Mouse (Mus musculus) ES-Bruce4 (cell line): ENCODE data around the gene Arid5b. TPM values are rescaled to one million over a fixed set of nuclear protein-coding genes. Genes with fewer than 3 reads are reported as not detected.
"Not testable (repeated sequence)": the region's sequence is repeated elsewhere in the genome, so short reads cannot be mapped to it uniquely, and the experiment has no call there.

Experiments used
- H3K27ac ChIP-seq: 2 replicates; pipeline ENCODE4 v1.5.1; 2012; ENCODE audit warnings: low read length, inconsistent platforms; ENCODE audit not compliant: insufficient read depth
- H3K27me3 ChIP-seq: 2 replicates; pipeline ENCODE4 v1.6.1; 2012; ENCODE audit warnings: mild to moderate bottlenecking, low read length, inconsistent platforms; ENCODE audit not compliant: control insufficient read depth, poor library complexity, insufficient read depth, severe bottlenecking
- H3K36me3 ChIP-seq: 2 replicates; pipeline ENCODE4 v1.6.1; 2012; ENCODE audit warnings: inconsistent platforms, mild to moderate bottlenecking, low read length, moderate library complexity; ENCODE audit not compliant: control insufficient read depth, poor library complexity, insufficient read depth, severe bottlenecking
- H3K4me1 ChIP-seq: one replicate; pipeline ENCODE4 v1.8.1; 2011; ENCODE audit warnings: low read length; ENCODE audit not compliant: control insufficient read depth, insufficient read depth
- H3K4me3 ChIP-seq: 2 replicates; pipeline ENCODE4 v1.5.1; 2011; ENCODE audit warnings: low read depth, mild to moderate bottlenecking, low read length
- H3K9ac ChIP-seq: 2 replicates; pipeline ENCODE4 v1.6.1; 2012; ENCODE audit warnings: low read depth, mild to moderate bottlenecking, inconsistent platforms; ENCODE audit not compliant: poor library complexity, severe bottlenecking
- H3K9me3 ChIP-seq: replicated peaks from 2 replicates; pipeline ENCODE4 v1.6.1; 2012; ENCODE audit warnings: mild to moderate bottlenecking, low read length, inconsistent platforms; ENCODE audit not compliant: control insufficient read depth, poor library complexity, insufficient read depth, severe bottlenecking
- CTCF ChIP-seq: IDR thresholded peaks from one replicate; pipeline ENCODE4 v1.8.1; 2011; ENCODE audit warnings: low read depth, low read length
- EP300 ChIP-seq: IDR thresholded peaks from 2 replicates; pipeline ENCODE4 v1.6.1; 2011; ENCODE audit warnings: low read depth, low read length; ENCODE audit not compliant: insufficient read depth
- POLR2A ChIP-seq: IDR thresholded peaks from one replicate; pipeline ENCODE4 v1.8.1; 2011; ENCODE audit warnings: low read length; ENCODE audit not compliant: insufficient read depth
- polyA plus RNA-seq: library from polyadenylated mRNA; stranded (reverse); fragments of >200 nt; gene quantifications from 2 replicates; pipeline ENCODE4 v1.2.4, GENCODE M21; 2011; ENCODE audit warnings: low read depth; ENCODE audit not compliant: missing spikeins, insufficient read depth, insufficient read length

Gene Arid5b
- polyA plus RNA-seq, 1 experiment, result 48.3 TPM

- TF ChIP-seq EP300, result no peak
- TF ChIP-seq CTCF, result no peak
- TF ChIP-seq POLR2A, result no peak
- Histone ChIP-seq H3K9me3 (no peaks in the 10 kb centered on the region), H3K9ac (no peak overlapping the region), H3K36me3 (peaks cover 75% of the 10 kb centered on the region), H3K27ac (no peak overlapping the region), H3K4me1 (peaks cover 4% of the 10 kb centered on the region), H3K4me3 (no peak overlapping the region), H3K27me3 (no peaks in the 10 kb centered on the region)
These were observed 178.0 kb downstream of the Arid5b start for GRCm38 (mm10) chr10:68100506-68100905.

GRCm38 (mm10) chr10:68099801-68100200 lies 178.7 kb downstream of the Arid5b start:
- not testable (repeated sequence) for H3K27me3 ChIP-seq, H3K9ac ChIP-seq
- peaks cover 82% of the 10 kb centered on the region for H3K36me3 ChIP-seq

GRCm38 (mm10) chr10:68097821-68098675 lies 180.5 kb downstream of the Arid5b start:
- peaks cover 88% of the 10 kb centered on the region for H3K36me3 ChIP-seq

More at GRCm38 (mm10) chr10:68099801-68100200, 178.7 kb downstream of the Arid5b start:
- H3K27ac ChIP-seq, H3K4me3 ChIP-seq, H3K9me3 ChIP-seq, H3K4me1 ChIP-seq: not testable (repeated sequence)

DNA sequence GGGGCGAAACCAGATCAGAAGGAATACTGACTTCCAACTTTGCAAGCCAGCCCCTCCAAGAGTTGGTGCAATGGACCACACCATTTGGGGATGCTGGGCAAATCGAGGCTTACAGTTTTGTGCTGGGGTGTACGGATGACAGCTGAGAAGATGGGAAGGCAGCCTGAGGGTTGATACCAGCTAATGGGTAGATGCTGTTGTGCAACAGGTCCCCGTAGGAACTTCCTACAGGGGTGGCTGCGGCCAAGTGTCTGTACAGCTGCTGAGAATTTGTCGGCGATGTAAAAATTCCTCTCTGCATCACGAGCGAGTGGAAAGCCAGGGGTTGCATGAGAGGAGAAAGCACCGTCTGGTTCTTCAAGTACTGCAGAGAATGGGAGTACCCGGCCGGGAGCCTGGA lies 182.1 kb downstream of the Arid5b start:
- peaks cover 4% of the 10 kb centered on the region for H3K4me1 ChIP-seq
- H3K27ac ChIP-seq, result no peak overlapping the region
- H3K9ac ChIP-seq, result no peak overlapping the region
- H3K36me3 ChIP-seq, result peaks cover 72% of the 10 kb centered on the region
- TF ChIP-seq POLR2A (no peak), CTCF (no peak), EP300 (no peak)
- H3K9me3 ChIP-seq, result no peaks in the 10 kb centered on the region
- H3K4me3 ChIP-seq, result no peak overlapping the region
- no peaks in the 10 kb centered on the region for H3K27me3 ChIP-seq

More at GRCm38 (mm10) chr10:68097821-68098675, 180.5 kb downstream of the Arid5b start:
- H3K9me3 ChIP-seq, result no peaks in the 10 kb centered on the region
- no peak overlapping the region for H3K9ac ChIP-seq
- H3K4me1 ChIP-seq, result peaks cover 4% of the 10 kb centered on the region
- H3K4me3 ChIP-seq, result no peak overlapping the region
- TF ChIP-seq EP300, result no peak
- TF ChIP-seq POLR2A, result no peak
- TF ChIP-seq CTCF, result no peak
- no peaks in the 10 kb centered on the region for H3K27me3 ChIP-seq
- no peak overlapping the region for H3K27ac ChIP-seq

GRCm38 (mm10) chr10:68095136-68095535 lies 183.4 kb downstream of the Arid5b start:
- peaks cover 60% of the 10 kb centered on the region for H3K36me3 ChIP-seq
- no peak overlapping the region for H3K27ac ChIP-seq
- no peak overlapping the region for H3K9ac ChIP-seq
- H3K4me1 ChIP-seq, result peaks cover 2% of the 10 kb centered on the region
- H3K9me3 ChIP-seq, result no peaks in the 10 kb centered on the region
- no peak for TF ChIP-seq POLR2A
- TF ChIP-seq CTCF, result no peak
- TF ChIP-seq EP300, result no peak
- H3K27me3 ChIP-seq, result no peaks in the 10 kb centered on the region
- H3K4me3 ChIP-seq, result no peak overlapping the region

GRCm38 (mm10) chr10:68093496-68093895 lies 185.0 kb downstream of the Arid5b start:
- no peak for TF ChIP-seq CTCF
- no peak for TF ChIP-seq EP300
- no peak for TF ChIP-seq POLR2A
- H3K4me3 ChIP-seq, result no peak overlapping the region
- H3K9me3 ChIP-seq, result no peaks in the 10 kb centered on the region
- H3K27ac ChIP-seq, result no peak overlapping the region
- H3K36me3 ChIP-seq, result peaks cover 46% of the 10 kb centered on the region
- no peaks in the 10 kb centered on the region for H3K27me3 ChIP-seq
- H3K4me1 ChIP-seq, result peaks cover 2% of the 10 kb centered on the region
- no peak overlapping the region for H3K9ac ChIP-seq
